Mouse (Mus musculus) adrenal gland, postnatal 36 days (tissue): Measurements from ENCODE around the gene Paip2b. TPM values are rescaled to one million over a fixed set of nuclear protein-coding genes. Genes with fewer than 3 reads are reported as not detected.

Experiments used
- total RNA-seq, 2 experiments: library from RNA; stranded (reverse); gene quantifications; 2 replicates each; pipeline ENCODE4 v1.2.3; 2021

Gene Paip2b
- total RNA-seq, 2 experiments from 2014 or later, result 30.7 to 31.1 TPM

Other genes with a start within 250 kb of the Paip2b start
- not detected for gene Clec4f, start 175.6 kb downstream of the Paip2b start, total RNA-seq
- gene Cd207, start 153.9 kb downstream of the Paip2b start, total RNA-seq, result under 1 TPM in 1 of 2 experiments, not detected in 1; 0.20 TPM
- not detected for gene Vax2, start 120.5 kb downstream of the Paip2b start, total RNA-seq
- gene Atp6v1b1, start 88.8 kb downstream of the Paip2b start, total RNA-seq, result not detected
- not detected for gene Ankrd53, start 69.1 kb downstream of the Paip2b start, total RNA-seq
- 100 to 1,000 TPM; 135 to 214 TPM for gene Tex261, start 55.9 kb downstream of the Paip2b start, total RNA-seq
- 10 to 100 TPM; 48.2 to 56.7 TPM for gene Nagk, start 36.8 kb downstream of the Paip2b start, total RNA-seq
- gene Zfp638, start 35.4 kb upstream of the Paip2b start, total RNA-seq, result 100 to 1,000 TPM in 1 of 2 experiments, 10 to 100 TPM in 1; 89.5 to 100 TPM
- gene Dysf, start 176.8 kb upstream of the Paip2b start, total RNA-seq, result 10 to 100 TPM; 47.5 to 51.0 TPM